Mouse (Mus musculus): ENCODE data around the gene Knstrn. TPM values are rescaled to one million over a fixed set of nuclear protein-coding genes. Genes with fewer than 3 reads are reported as not detected.

The Knstrn gene
- polyA plus RNA-seq (2014; fragmentation: Nextera tagmentation; extraction: Ambion mirVana) = 97.9 and 109 TPM in 2 replicates

- DNase-seq (ENCODE audit: low spot score) (peak; percentile 95), ATAC-seq (replicated peaks; ENCODE audit: low FRiP score, low TSS enrichment, low read depth) (peak; percentile 94)
- Histone ChIP-seq H3K27me3 (replicated peaks; ENCODE audit: control insufficient read depth, insufficient read depth, low read length) (no peaks in the 10 kb centered on the region), H3K27ac (ENCODE audit: low read depth) (peak within 1 kb of the TSS; percentile 57; the same call in 1 of the 2 replicates), H3K4me2 (ENCODE audit: low read length) (peak within 1 kb of the TSS; percentile 56), H3K9ac (ENCODE audit: low read length) (peak within 1 kb of the TSS; percentile 76), H3K4me1 (replicated peaks; ENCODE audit: control insufficient read depth, insufficient read depth, low read length) (peaks cover 6% of the 10 kb centered on the region; the same call in 1 of the 2 replicates), H3K36me3 (ENCODE audit: control insufficient read depth, insufficient read depth, low read length) (peaks cover 18% of the 10 kb centered on the region), H3K4me3 (ENCODE audit: low read depth, low read length) (peak within 1 kb of the TSS; percentile 79), H3K9me3 (ENCODE audit: control insufficient read depth, low read length) (no peaks in the 10 kb centered on the region)
- under 1% methylated on average over 47 of the region's 49 CpGs for WGBS
Observed at GRCm38 (mm10) chr2:118813981-118814836, at the start of gene Knstrn. Gene Knstrn (plus strand): TSS chr2:118814003.

GRCm38 (mm10) chr2:118764094-118764831 is 49.5 kb upstream of the Knstrn start:
- Histone ChIP-seq H3K9ac (ENCODE audit: low read length) (no peak overlapping the region), H3K27ac (ENCODE audit: low read depth) (no peak overlapping the region), H3K27me3 (replicated peaks; ENCODE audit: control insufficient read depth, insufficient read depth, low read length) (no peaks in the 10 kb centered on the region), H3K36me3 (ENCODE audit: control insufficient read depth, insufficient read depth, low read length) (no peaks in the 10 kb centered on the region), H3K4me1 (replicated peaks; ENCODE audit: control insufficient read depth, insufficient read depth, low read length) (peaks cover 29% of the 10 kb centered on the region), H3K4me3 (ENCODE audit: low read depth, low read length) (no peak overlapping the region), H3K9me3 (ENCODE audit: control insufficient read depth, low read length) (no peaks in the 10 kb centered on the region), H3K4me2 (ENCODE audit: low read length) (no peak overlapping the region)
- 22% methylated on average over 11 of the region's 11 CpGs for WGBS
- peak; percentile 69 for DNase-seq (ENCODE audit: low spot score)
- no peak for ATAC-seq (replicated peaks; ENCODE audit: low FRiP score, low TSS enrichment, low read depth)

- H3K9ac ChIP-seq (ENCODE audit: low read length) = no peak overlapping the region
- H3K27me3 ChIP-seq (replicated peaks; ENCODE audit: control insufficient read depth, insufficient read depth, low read length) = no peaks in the 10 kb centered on the region
- no peak overlapping the region for H3K27ac ChIP-seq (ENCODE audit: low read depth)
- ATAC-seq (replicated peaks; ENCODE audit: low FRiP score, low TSS enrichment, low read depth) (no peak), DNase-seq (ENCODE audit: low spot score) (no peak)
- no peak overlapping the region for H3K4me3 ChIP-seq (ENCODE audit: low read depth, low read length)
- H3K4me1 ChIP-seq (replicated peaks; ENCODE audit: control insufficient read depth, insufficient read depth, low read length) = peaks cover 29% of the 10 kb centered on the region
- H3K9me3 ChIP-seq (ENCODE audit: control insufficient read depth, low read length) = no peaks in the 10 kb centered on the region
- no peak overlapping the region for H3K4me2 ChIP-seq (ENCODE audit: low read length)
- WGBS = 87% methylated on average over 5 of the region's 5 CpGs
- no peaks in the 10 kb centered on the region for H3K36me3 ChIP-seq (ENCODE audit: control insufficient read depth, insufficient read depth, low read length)
Observed at GRCm38 (mm10) chr2:118764875-118765274, 48.9 kb upstream of the Knstrn start.

- no peak overlapping the region for H3K4me3 ChIP-seq (ENCODE audit: low read depth, low read length)
- H3K9me3 ChIP-seq (ENCODE audit: control insufficient read depth, low read length) = no peaks in the 10 kb centered on the region
- H3K4me1 ChIP-seq (replicated peaks; ENCODE audit: control insufficient read depth, insufficient read depth, low read length) = peaks cover 25% of the 10 kb centered on the region
- DNase-seq (ENCODE audit: low spot score) (no peak), ATAC-seq (replicated peaks; ENCODE audit: low FRiP score, low TSS enrichment, low read depth) (no peak)
- 77% methylated on average over 10 of the region's 10 CpGs for WGBS
- no peak overlapping the region for H3K27ac ChIP-seq (ENCODE audit: low read depth)
- H3K9ac ChIP-seq (ENCODE audit: low read length) = no peak overlapping the region
- no peaks in the 10 kb centered on the region for H3K27me3 ChIP-seq (replicated peaks; ENCODE audit: control insufficient read depth, insufficient read depth, low read length)
- H3K4me2 ChIP-seq (ENCODE audit: low read length) = no peak overlapping the region
- H3K36me3 ChIP-seq (ENCODE audit: control insufficient read depth, insufficient read depth, low read length) = no peaks in the 10 kb centered on the region
Observed at GRCm38 (mm10) chr2:118766041-118767033, 47.5 kb upstream of the Knstrn start.

- no peak within 1 kb of the TSS for H3K27ac ChIP-seq (ENCODE audit: low read depth)
- H3K4me2 ChIP-seq (ENCODE audit: low read length) = no peak within 1 kb of the TSS
- no peak within 1 kb of the TSS for H3K9ac ChIP-seq (ENCODE audit: low read length)
- no peak for DNase-seq (ENCODE audit: low spot score)
- H3K4me1 ChIP-seq (replicated peaks; ENCODE audit: control insufficient read depth, insufficient read depth, low read length) = 0 out of 2 replicates have a peak, but pooled peaks cover 3% of the 10 kb centered on the region
- no peaks in the 10 kb centered on the region for H3K27me3 ChIP-seq (replicated peaks; ENCODE audit: control insufficient read depth, insufficient read depth, low read length)
- H3K4me3 ChIP-seq (ENCODE audit: low read depth, low read length) = no peak within 1 kb of the TSS
- H3K36me3 ChIP-seq (ENCODE audit: control insufficient read depth, insufficient read depth, low read length) = no peaks in the 10 kb centered on the region
- 73% methylated on average over 6 of the region's 6 CpGs for WGBS
- H3K9me3 ChIP-seq (ENCODE audit: control insufficient read depth, low read length) = no peaks in the 10 kb centered on the region
- ATAC-seq (replicated peaks; ENCODE audit: low FRiP score, low TSS enrichment, low read depth) = peak; percentile 79
Observed at GRCm38 (mm10) chr2:118772158-118772874, 41.5 kb upstream of the Knstrn start, which contains the start of gene Phgr1. Gene Phgr1 (plus strand): TSS chr2:118772769.

- Histone ChIP-seq H3K4me3 (ENCODE audit: low read depth, low read length) (no peak overlapping the region), H3K4me1 (replicated peaks; ENCODE audit: control insufficient read depth, insufficient read depth, low read length) (no peaks in the 10 kb centered on the region), H3K4me2 (ENCODE audit: low read length) (no peak overlapping the region), H3K9me3 (ENCODE audit: control insufficient read depth, low read length) (no peaks in the 10 kb centered on the region), H3K27me3 (replicated peaks; ENCODE audit: control insufficient read depth, insufficient read depth, low read length) (no peaks in the 10 kb centered on the region), H3K27ac (ENCODE audit: low read depth) (no peak overlapping the region), H3K9ac (ENCODE audit: low read length) (no peak overlapping the region), H3K36me3 (ENCODE audit: control insufficient read depth, insufficient read depth, low read length) (no peaks in the 10 kb centered on the region)
- WGBS = 69% methylated on average over 2 of the region's 2 CpGs
- no peak for DNase-seq (ENCODE audit: low spot score)
- 0 out of 2 replicates have a peak, but pooled peaks have one; percentile 24 for ATAC-seq (replicated peaks; ENCODE audit: low FRiP score, low TSS enrichment, low read depth)
Observed at GRCm38 (mm10) chr2:118774536-118774935, 39.3 kb upstream of the Knstrn start.

- H3K9me3 ChIP-seq (ENCODE audit: control insufficient read depth, low read length) = no peaks in the 10 kb centered on the region
- no peaks in the 10 kb centered on the region for H3K36me3 ChIP-seq (ENCODE audit: control insufficient read depth, insufficient read depth, low read length)
- no peak overlapping the region for H3K27ac ChIP-seq (ENCODE audit: low read depth)
- no peaks in the 10 kb centered on the region for H3K4me1 ChIP-seq (replicated peaks; ENCODE audit: control insufficient read depth, insufficient read depth, low read length)
- DNase-seq (ENCODE audit: low spot score) (no peak), ATAC-seq (replicated peaks; ENCODE audit: low FRiP score, low TSS enrichment, low read depth) (no peak)
- H3K4me3 ChIP-seq (ENCODE audit: low read depth, low read length) = no peak overlapping the region
- no peaks in the 10 kb centered on the region for H3K27me3 ChIP-seq (replicated peaks; ENCODE audit: control insufficient read depth, insufficient read depth, low read length)
- H3K4me2 ChIP-seq (ENCODE audit: low read length) = no peak overlapping the region
- WGBS = 50% methylated on average over 1 of the region's 1 CpGs
- no peak overlapping the region for H3K9ac ChIP-seq (ENCODE audit: low read length)
Observed at GRCm38 (mm10) chr2:118775396-118775795, 38.4 kb upstream of the Knstrn start.
